Mouse (Mus musculus) frontal cortex, postnatal 25 days (tissue): ENCODE data around the gene I0C0044D17Rik.
"Not testable (repeated sequence)": the region's sequence is repeated elsewhere in the genome, so short reads cannot be mapped to it uniquely, and the experiment has no call there.

Experiments used
- DNase-seq, 2 experiments: peaks; one replicate each; pipeline ENCODE4 v3.0.0; 2022; ENCODE audit warnings: low spot score in 2 of 2

I0C0044D17Rik gene

GRCm38 (mm10) chr4:98823740-98824139, at the start of gene I0C0044D17Rik:
Gene I0C0044D17Rik, minus strand, starts transcription at chr4:98823840.
- not testable (repeated sequence) for DNase-seq

GRCm38 (mm10) chr4:98865386-98866237, 42.0 kb upstream of the I0C0044D17Rik start:
- peak in 1 of 2 experiments; percentile 19 for DNase-seq

- DNase-seq = no peak
Measured at GRCm38 (mm10) chr4:98864546-98864945, 40.9 kb upstream of the I0C0044D17Rik start.

DNA sequence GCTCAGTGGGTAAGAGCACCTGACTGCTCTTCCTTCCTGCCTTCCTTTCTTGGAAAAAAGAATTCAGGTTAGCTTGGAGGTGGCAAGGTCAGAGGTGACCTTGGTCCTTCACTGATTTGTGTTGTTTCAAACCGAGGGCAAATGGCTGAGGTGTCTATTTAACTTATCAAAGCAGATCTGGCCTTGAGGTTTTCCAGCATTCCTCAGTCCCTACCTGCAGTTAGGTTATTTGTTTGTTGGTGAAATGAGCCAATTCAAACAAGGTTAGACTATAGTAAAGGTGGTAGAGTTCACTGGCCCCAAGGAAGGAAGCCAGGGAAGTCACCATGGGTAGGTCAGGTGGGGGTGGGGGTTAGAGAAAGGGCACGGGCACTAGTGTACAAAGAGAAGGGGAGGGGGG, 40.5 kb upstream of the I0C0044D17Rik start:
- DNase-seq = no peak

GRCm38 (mm10) chr4:98863451-98863850, 39.8 kb upstream of the I0C0044D17Rik start:
- no peak for DNase-seq

DNA sequence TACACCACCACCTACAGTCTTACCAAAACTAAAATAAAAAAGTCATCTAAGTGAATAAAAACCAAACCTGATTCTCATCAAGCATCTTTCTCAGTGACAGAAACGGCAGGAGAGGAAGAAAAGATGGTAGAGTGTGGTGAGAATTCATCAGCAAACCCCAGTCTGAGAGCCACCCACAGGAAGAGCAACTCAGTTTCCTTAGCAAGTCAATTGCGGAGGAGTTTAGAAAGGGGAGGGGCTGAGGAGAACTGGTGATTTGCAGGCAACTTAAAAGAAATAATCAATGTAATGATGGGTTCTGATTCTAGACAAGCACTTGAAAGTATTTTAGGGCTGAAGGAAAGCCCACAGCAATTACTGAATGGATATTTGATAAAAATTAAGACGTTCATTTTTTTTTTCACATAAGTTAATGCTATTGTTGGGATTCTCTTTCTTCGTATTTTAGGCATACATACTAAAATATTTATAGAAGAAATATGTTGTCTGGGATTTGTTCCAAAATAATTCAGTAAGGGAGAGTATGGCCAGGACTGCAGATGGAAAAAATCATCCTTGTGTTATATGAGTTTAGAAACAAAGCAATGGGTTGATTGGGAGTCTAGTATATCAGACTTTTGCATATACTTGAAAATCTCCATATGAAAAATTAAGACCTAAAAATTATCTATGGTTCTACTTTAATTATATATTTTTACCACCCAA, 34.7 kb upstream of the I0C0044D17Rik start:
- DNase-seq = no peak

- no peak for DNase-seq
Measured at GRCm38 (mm10) chr4:98857037-98857648, 33.5 kb upstream of the I0C0044D17Rik start.

DNA sequence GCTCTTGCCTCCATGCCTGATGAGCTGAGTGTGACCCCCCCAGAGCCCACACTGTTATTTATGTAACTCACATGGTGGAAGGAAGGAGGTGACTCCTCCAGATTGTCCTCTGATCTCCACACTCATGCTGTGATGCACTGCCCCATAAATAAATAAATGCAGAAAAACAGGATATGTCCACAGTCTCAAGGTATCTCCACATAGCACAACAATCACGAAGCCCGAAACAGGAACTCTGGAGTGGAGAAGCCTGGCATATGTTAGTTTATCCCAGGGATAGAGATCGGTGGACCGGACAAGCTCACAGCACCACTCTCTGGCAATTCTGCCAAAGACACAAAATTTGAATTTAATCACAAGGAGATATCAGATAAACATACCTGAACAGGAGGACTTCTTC, 30.3 kb upstream of the I0C0044D17Rik start:
- DNase-seq = no peak

DNA sequence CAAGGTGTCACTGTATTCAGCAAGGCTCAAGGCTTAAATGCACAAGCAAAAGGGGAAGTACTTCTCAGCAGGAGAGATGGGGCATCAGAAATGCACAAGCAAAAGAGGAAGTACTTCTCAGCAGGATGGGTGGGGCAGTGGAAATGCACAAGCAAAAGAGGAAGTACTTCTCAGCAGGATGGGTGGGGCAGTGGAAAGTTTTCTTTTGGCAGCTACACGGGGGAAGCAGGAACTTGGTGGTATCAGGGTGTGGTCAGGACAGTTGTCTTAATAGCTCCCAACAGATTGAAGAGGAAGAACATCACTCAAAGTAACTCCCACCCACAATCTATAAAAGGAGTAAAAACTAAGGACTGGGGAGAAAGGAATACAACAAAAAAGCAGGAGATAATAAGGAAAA, 26.8 kb upstream of the I0C0044D17Rik start:
- DNase-seq = not testable (repeated sequence)

DNA sequence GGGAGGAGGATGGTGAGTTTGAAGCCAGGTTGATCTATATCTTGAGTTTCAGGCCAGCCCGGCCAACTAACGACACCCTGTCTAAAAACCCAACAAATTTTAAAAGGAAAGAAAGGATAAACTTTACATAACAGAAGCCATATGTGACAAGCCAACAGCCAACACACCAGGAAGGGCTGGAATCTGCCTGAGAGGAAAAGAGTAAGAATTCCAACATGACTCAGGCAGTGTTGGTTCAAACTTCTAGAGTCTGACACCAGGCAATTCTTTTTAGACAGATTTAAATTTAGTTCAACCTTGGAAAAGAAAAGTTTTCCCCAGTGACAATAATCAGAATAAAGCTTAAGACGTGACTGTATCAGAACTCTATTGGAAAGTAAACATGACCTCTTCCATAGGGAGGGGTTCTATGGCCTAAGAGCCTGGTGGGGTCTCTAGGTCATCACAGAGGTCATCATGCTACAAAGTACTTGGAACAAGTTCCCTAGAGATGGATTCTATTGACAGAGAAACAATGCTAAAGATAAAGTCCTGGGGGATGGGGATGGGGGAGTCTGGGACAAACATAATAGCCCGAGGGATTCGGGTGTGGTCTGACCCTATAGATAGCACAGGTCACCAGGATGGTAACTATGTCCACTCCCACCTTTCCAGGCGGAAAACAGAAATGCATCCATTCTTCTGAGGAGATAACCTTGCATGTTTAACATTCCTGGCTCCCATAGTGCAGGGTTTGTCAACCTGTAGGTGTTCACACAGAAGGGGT, 23.7 kb upstream of the I0C0044D17Rik start:
- no peak for DNase-seq

GRCm38 (mm10) chr4:98846396-98846795, 22.8 kb upstream of the I0C0044D17Rik start:
- DNase-seq = no peak

- DNase-seq = no peak
Measured at GRCm38 (mm10) chr4:98845687-98846125, 22.1 kb upstream of the I0C0044D17Rik start.

DNA sequence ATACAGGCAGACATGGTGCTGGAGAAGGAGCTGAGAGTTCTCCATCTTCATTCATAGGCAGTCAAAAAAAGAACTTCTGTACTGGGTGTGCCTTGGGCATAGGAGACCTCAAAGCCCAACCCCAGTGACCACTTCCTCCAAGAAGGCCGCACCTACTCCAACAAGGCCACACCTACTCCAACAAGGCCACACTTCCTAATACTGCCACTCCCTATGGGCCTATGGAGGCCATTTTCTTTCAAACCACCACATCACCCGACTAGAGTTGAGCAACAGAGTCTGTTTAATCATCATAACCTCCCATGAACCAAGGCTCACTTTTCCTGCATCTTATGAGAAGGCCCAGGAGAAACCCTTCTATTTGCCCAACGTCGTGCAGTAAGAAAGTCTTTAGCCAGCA, 21.6 kb upstream of the I0C0044D17Rik start:
- DNase-seq = no peak

DNA sequence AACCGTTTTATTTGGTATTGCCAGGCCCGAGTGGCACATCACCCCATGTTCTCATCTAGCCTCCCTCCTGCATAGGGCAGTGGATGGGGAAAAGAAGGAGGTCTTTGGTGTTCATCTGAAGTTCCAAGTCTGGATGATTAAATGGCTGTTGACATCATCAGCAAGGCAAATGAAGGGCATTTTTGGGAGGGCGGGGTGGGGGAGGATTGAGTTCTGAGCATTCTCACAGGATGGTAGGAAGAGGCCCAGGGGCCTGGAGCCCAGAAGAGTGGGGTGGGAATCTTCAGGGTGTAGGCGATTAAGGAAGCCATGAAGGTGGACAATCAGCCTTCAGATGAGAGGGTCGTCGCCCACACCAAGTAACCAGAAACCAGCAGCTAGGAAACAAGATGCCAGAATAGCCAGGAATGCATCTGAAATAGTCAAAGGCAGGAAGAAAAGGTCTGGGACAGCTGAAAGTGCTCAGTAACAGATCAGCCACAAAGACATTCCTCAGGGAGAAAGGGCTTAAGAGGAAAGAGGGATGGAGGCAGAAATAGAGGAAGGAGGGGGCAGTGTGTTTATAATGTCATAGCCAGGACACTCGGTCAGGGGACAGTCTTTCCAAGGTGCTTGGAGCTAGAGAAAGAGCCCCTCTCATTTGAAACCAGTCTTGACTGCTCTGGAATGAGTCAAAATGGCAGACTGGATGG, 20.4 kb upstream of the I0C0044D17Rik start:
- DNase-seq = no peak

DNA sequence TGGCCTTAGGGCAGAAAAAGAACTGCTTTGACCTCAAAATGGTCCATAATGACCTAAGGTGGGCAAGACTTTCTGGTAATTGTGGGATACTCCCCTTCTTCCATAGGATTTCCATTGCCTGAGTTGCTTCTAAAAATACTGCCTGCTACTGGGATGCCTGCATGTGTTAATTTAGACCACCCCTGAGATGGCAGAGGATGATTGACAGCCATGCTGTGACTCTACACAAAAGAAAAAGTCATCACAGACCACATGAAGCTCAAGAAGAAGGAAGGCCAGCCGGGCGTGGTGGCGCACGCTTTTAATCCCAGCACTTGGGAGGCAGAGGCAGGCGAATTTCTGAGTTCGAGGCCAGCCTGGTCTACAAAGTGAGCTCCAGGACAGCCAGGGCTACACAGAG, 17.6 kb upstream of the I0C0044D17Rik start:
- DNase-seq = not testable (repeated sequence)

DNA sequence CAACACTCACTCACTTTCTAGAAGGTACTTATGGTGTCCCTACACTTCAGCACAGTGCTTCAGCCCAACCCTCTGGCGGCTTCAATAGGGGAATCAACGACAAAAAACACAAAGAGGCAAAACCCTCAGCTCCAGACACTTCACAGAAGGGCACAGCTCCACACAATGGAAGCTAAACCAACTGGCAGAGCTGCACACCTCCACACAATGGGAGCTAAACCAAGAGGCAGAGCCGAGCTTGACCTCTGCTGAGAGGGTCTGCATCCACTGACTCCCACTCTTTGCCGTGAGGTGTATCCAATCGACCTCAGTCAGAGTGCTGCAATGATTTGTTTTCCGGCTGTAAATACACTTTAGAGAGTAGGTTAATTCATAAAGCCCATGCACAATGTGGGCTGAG, 16.9 kb upstream of the I0C0044D17Rik start:
- DNase-seq = no peak

DNA sequence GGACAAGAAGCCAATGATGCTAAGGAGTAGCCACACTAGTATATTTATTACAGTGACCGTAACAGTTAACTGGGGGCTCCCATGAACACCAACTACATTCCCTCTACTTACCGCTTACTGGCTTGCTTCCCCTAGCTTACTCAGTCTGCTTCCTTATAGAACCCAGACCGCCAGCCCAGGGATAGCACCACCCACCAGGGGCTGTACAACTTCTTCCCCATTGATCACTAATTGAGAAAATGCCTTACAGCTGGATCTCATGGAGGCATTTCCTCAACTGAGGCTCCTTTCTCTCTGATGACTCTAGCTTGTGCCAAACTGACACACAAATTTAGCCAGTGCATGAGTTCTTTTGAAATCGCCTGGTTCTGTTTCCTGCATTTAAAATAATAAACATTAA, 15.3 kb upstream of the I0C0044D17Rik start:
- no peak for DNase-seq

GRCm38 (mm10) chr4:98837715-98838505, 14.3 kb upstream of the I0C0044D17Rik start:
- DNase-seq = no peak

DNA sequence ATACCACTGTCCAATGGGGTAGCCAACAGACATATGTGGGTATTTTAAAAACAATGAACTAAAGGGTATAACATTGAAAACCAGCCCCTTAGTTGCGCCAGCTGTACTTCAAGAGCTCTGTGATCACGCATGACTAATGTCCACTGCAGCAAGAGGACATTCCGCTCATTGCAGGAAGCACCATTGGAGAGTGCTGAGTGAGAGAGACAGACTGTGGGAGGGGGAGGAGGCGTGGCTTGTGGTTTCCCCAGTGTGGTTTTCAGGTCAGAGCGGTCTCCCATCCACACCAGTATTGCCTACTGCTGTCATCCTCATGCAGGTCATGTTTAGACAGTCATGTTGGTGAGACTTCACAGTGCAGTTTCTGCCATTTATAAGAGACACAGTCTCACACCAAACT, 12.9 kb upstream of the I0C0044D17Rik start:
- DNase-seq = no peak

DNA sequence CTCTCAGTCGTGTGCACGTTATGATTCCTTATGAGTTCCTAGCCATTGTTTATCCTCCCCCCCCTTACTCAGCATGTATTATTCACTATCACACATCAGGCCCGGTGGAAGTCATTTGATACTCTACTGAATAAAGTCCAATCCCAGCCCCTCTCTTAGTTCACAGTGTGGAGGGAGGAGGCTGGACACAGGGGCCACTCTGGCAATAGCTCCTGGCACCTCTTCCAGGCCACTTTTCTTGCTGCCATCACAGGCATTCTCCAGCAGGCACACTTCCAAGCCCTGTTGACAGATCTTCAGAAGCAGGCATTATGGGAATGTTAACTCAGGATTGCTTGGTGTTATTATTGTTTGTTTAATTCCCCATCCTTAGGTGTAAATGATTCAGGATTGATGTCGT, 11.1 kb upstream of the I0C0044D17Rik start:
- no peak for DNase-seq
